Mouse (Mus musculus): ENCODE data around the gene Rnf26. TPM values are rescaled to one million over a fixed set of nuclear protein-coding genes. Genes with fewer than 3 reads are reported as not detected.
A peak's percentile ranks its signal among the peaks of the same experiment; 100 is the strongest.

The Rnf26 gene
- polyA plus RNA-seq, 1 experiment from 2014 or later = 69.9 TPM

GRCm38 (mm10) chr9:44084659-44085229 lies 28.6 kb downstream of the Rnf26 start:
- H3K27me3 ChIP-seq = peaks cover 78% of the 10 kb centered on the region
- no peaks in the 10 kb centered on the region for H3K36me3 ChIP-seq (replicated peaks)
- peak overlapping the region; percentile 65 for H3K9ac ChIP-seq
- peak; percentile 83 for ATAC-seq (ENCODE audit: low FRiP score)
- H3K4me2 ChIP-seq = peak overlapping the region; percentile 99
- H3K27ac ChIP-seq = no peak overlapping the region
- peaks cover 47% of the 10 kb centered on the region for H3K4me1 ChIP-seq
- WGBS = 1% methylated on average over 62 of the region's 62 CpGs
- H3K9me3 ChIP-seq = no peaks in the 10 kb centered on the region
- H3K4me3 ChIP-seq (replicated peaks) = peak overlapping the region; percentile 57

GRCm38 (mm10) chr9:44084236-44084635 lies 29.1 kb downstream of the Rnf26 start:
- Histone ChIP-seq H3K27me3 (peaks cover 75% of the 10 kb centered on the region), H3K4me1 (peaks cover 49% of the 10 kb centered on the region), H3K27ac (no peak overlapping the region), H3K9ac (peak overlapping the region; percentile 65), H3K36me3 (replicated peaks) (no peaks in the 10 kb centered on the region), H3K4me2 (peak overlapping the region; percentile 99), H3K9me3 (no peaks in the 10 kb centered on the region), H3K4me3 (replicated peaks) (peak overlapping the region; percentile 57)
- ATAC-seq (ENCODE audit: low FRiP score) = 0 out of 2 replicates have a peak, but pooled peaks have one; percentile 24
- WGBS = 2% methylated on average over 14 of the region's 14 CpGs

- Histone ChIP-seq H3K9ac (no peak overlapping the region), H3K4me1 (peaks cover 56% of the 10 kb centered on the region), H3K27me3 (peaks cover 69% of the 10 kb centered on the region), H3K36me3 (replicated peaks) (no peaks in the 10 kb centered on the region), H3K4me2 (peak overlapping the region; percentile 99), H3K27ac (no peak overlapping the region), H3K4me3 (replicated peaks) (peak overlapping the region; percentile 57; the same call in 1 of the 2 replicates), H3K9me3 (no peaks in the 10 kb centered on the region)
- 12% methylated on average over 23 of the region's 23 CpGs for WGBS
- no peak for ATAC-seq (ENCODE audit: low FRiP score)
These were observed 29.8 kb downstream of the Rnf26 start for GRCm38 (mm10) chr9:44083392-44084121.

GRCm38 (mm10) chr9:44082266-44082665 lies 31.1 kb downstream of the Rnf26 start:
- Histone ChIP-seq H3K4me1 (peaks cover 50% of the 10 kb centered on the region), H3K27ac (no peak overlapping the region), H3K4me2 (no peak overlapping the region), H3K36me3 (replicated peaks) (no peaks in the 10 kb centered on the region), H3K4me3 (replicated peaks) (no peak overlapping the region), H3K9me3 (no peaks in the 10 kb centered on the region), H3K27me3 (peaks cover 58% of the 10 kb centered on the region), H3K9ac (no peak overlapping the region)
- ATAC-seq (ENCODE audit: low FRiP score) = no peak
- WGBS = 86% methylated on average over 5 of the region's 5 CpGs

GRCm38 (mm10) chr9:44081581-44081980 lies 31.7 kb downstream of the Rnf26 start:
- peaks cover 49% of the 10 kb centered on the region for H3K4me1 ChIP-seq
- no peaks in the 10 kb centered on the region for H3K9me3 ChIP-seq
- H3K4me2 ChIP-seq = no peak overlapping the region
- H3K9ac ChIP-seq = no peak overlapping the region
- 62% methylated on average over 5 of the region's 5 CpGs for WGBS
- H3K27me3 ChIP-seq = peaks cover 52% of the 10 kb centered on the region
- H3K4me3 ChIP-seq (replicated peaks) = no peak overlapping the region
- ATAC-seq (ENCODE audit: low FRiP score) = no peak
- H3K27ac ChIP-seq = no peak overlapping the region
- no peaks in the 10 kb centered on the region for H3K36me3 ChIP-seq (replicated peaks)

GRCm38 (mm10) chr9:44080953-44081352 lies 32.4 kb downstream of the Rnf26 start:
- Histone ChIP-seq H3K9ac (no peak overlapping the region), H3K27me3 (peaks cover 46% of the 10 kb centered on the region), H3K9me3 (no peaks in the 10 kb centered on the region), H3K36me3 (replicated peaks) (no peaks in the 10 kb centered on the region), H3K4me1 (peaks cover 51% of the 10 kb centered on the region), H3K27ac (no peak overlapping the region), H3K4me2 (no peak overlapping the region), H3K4me3 (replicated peaks) (no peak overlapping the region)
- ATAC-seq (ENCODE audit: low FRiP score) = no peak
- WGBS = 87% methylated on average over 5 of the region's 5 CpGs

- no peak overlapping the region for H3K9ac ChIP-seq
- H3K27ac ChIP-seq = no peak overlapping the region
- H3K4me3 ChIP-seq (replicated peaks) = no peak overlapping the region
- no peak for ATAC-seq (ENCODE audit: low FRiP score)
- peaks cover 49% of the 10 kb centered on the region for H3K4me1 ChIP-seq
- no peaks in the 10 kb centered on the region for H3K36me3 ChIP-seq (replicated peaks)
- no peaks in the 10 kb centered on the region for H3K9me3 ChIP-seq
- 74% methylated on average over 10 of the region's 10 CpGs for WGBS
- no peak overlapping the region for H3K4me2 ChIP-seq
- H3K27me3 ChIP-seq = peaks cover 42% of the 10 kb centered on the region
These were observed 33.1 kb downstream of the Rnf26 start for GRCm38 (mm10) chr9:44079997-44080780.

- Histone ChIP-seq H3K36me3 (replicated peaks) (no peaks in the 10 kb centered on the region), H3K4me3 (replicated peaks) (no peak overlapping the region), H3K9ac (0 out of 2 replicates have a peak overlapping the region, but pooled peaks have one; percentile 7), H3K4me1 (peaks cover 41% of the 10 kb centered on the region), H3K4me2 (no peak overlapping the region), H3K27me3 (peaks cover 38% of the 10 kb centered on the region), H3K27ac (peak overlapping the region; percentile 56), H3K9me3 (no peaks in the 10 kb centered on the region)
- peak; percentile 54; the same call in 1 of the 2 replicates for ATAC-seq (ENCODE audit: low FRiP score)
- WGBS = 40% methylated on average over 12 of the region's 16 CpGs
These were observed 34.2 kb downstream of the Rnf26 start for GRCm38 (mm10) chr9:44078955-44079756.

GRCm38 (mm10) chr9:44078136-44078797 lies 35.0 kb downstream of the Rnf26 start:
- no peak overlapping the region for H3K4me3 ChIP-seq (replicated peaks)
- H3K27ac ChIP-seq = peak overlapping the region; percentile 56; the same call in 1 of the 2 replicates
- no peak for ATAC-seq (ENCODE audit: low FRiP score)
- no peak overlapping the region for H3K4me2 ChIP-seq
- H3K36me3 ChIP-seq (replicated peaks) = no peaks in the 10 kb centered on the region
- H3K4me1 ChIP-seq = peaks cover 37% of the 10 kb centered on the region
- H3K27me3 ChIP-seq = peaks cover 30% of the 10 kb centered on the region
- H3K9ac ChIP-seq = 0 out of 2 replicates have a peak overlapping the region, but pooled peaks have one; percentile 7
- H3K9me3 ChIP-seq = no peaks in the 10 kb centered on the region
- WGBS = 83% methylated on average over 10 of the region's 10 CpGs

- H3K9me3 ChIP-seq = no peaks in the 10 kb centered on the region
- peaks cover 45% of the 10 kb centered on the region for H3K4me1 ChIP-seq
- 84% methylated on average over 11 of the region's 11 CpGs for WGBS
- H3K27ac ChIP-seq = no peak overlapping the region
- H3K4me2 ChIP-seq = no peak overlapping the region
- no peak for ATAC-seq (ENCODE audit: low FRiP score)
- no peak overlapping the region for H3K9ac ChIP-seq
- peaks cover 21% of the 10 kb centered on the region for H3K27me3 ChIP-seq
- H3K36me3 ChIP-seq (replicated peaks) = no peaks in the 10 kb centered on the region
- H3K4me3 ChIP-seq (replicated peaks) = no peak overlapping the region
These were observed 35.9 kb downstream of the Rnf26 start for GRCm38 (mm10) chr9:44077266-44077910.

GRCm38 (mm10) chr9:44076764-44077120 lies 36.6 kb downstream of the Rnf26 start:
- ATAC-seq (ENCODE audit: low FRiP score) = no peak
- Histone ChIP-seq H3K9me3 (no peaks in the 10 kb centered on the region), H3K4me2 (no peak overlapping the region), H3K27ac (no peak overlapping the region), H3K9ac (no peak overlapping the region), H3K36me3 (replicated peaks) (no peaks in the 10 kb centered on the region), H3K27me3 (peaks cover 14% of the 10 kb centered on the region), H3K4me3 (replicated peaks) (no peak overlapping the region), H3K4me1 (peaks cover 52% of the 10 kb centered on the region)
- WGBS = 14% methylated on average over 5 of the region's 5 CpGs

Measured in forebrain, embryonic 12.5 days (tissue).